Mouse (Mus musculus) heart, adult 2 months (tissue): ENCODE results near the gene Actl10.

Experiments
- CTCF ChIP-seq: fragments of 200-600 bp; IDR thresholded peaks from 2 replicates; pipeline ENCODE4 v1.8.1; 2022; ENCODE audit warnings: antibody characterized with exemption, mild to moderate bottlenecking, moderate library complexity
- EP300 ChIP-seq: fragments of 200-500 bp; IDR thresholded peaks from 2 replicates; pipeline ENCODE4 v1.6.1; 2011; ENCODE audit warnings: low read depth, low read length, control low read depth; ENCODE audit not compliant: insufficient read depth
- POLR2A ChIP-seq: fragments of 200-500 bp; IDR thresholded peaks from 2 replicates; pipeline ENCODE4 v1.6.1; 2011; ENCODE audit warnings: mild to moderate bottlenecking, low read depth, low read length, control low read depth; ENCODE audit not compliant: insufficient read depth

GRCm38 (mm10) chr2:154572996-154573395 lies 21.4 kb downstream of the Actl10 start:
- TF ChIP-seq EP300 (no peak), POLR2A (no peak), CTCF (no peak)
